ENCODE assay signal across 23 mouse cellular contexts in the genomic region with DNA sequence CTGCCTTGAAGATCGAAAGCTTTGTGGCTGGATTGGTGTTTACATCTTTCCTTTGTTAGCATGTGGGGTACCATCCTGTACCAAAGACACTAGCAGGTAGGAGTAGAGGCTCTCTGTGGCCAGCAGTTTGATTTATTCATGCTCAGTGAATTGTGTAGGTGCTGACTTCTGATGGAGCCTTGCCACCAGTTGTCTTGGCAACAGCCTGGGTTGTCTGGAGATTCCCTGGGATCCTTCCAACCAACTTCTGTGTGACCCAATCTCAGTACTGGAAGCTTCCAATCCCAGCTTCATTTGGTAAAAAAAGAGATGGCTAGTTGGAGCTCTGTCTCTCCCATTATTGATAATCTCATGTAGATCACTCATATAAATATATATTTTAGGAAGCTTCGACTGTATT.
A peak's percentile ranks its signal among the peaks of the same experiment; 100 is the strongest.
DNase-seq lines count a peak whose midpoint lies in the region; ATAC-seq and TF ChIP-seq lines count a peak whose summit lies in the region.
"Had no signal": no experiment of that assay in that cellular context is flagged by ENCODE, and none has a peak within 500 bp of the region (broad histone marks: within the 10 kb centered on the region; RNA-seq: fewer than 3 reads in every experiment).

No protein-coding gene starts in this region.

- H3K9ac ChIP-seq in hindbrain, postnatal 0 days (replicated peaks; ENCODE audit: low read length), result no peak overlapping the region
- no peak overlapping the region for H3K9ac ChIP-seq in hindbrain, embryonic 14.5 days
- H3K9ac ChIP-seq in midbrain, postnatal 0 days (replicated peaks; ENCODE audit: low read length, poor library complexity, severe bottlenecking), result no peak overlapping the region
- H3K9ac ChIP-seq in midbrain, embryonic 15.5 days, result no peak overlapping the region
- H3K9ac ChIP-seq: forebrain, embryonic 15.5 days; kidney, embryonic 15.5 days; neural tube, embryonic 12.5 days had no signal

- H3K27me3 ChIP-seq in hindbrain, postnatal 0 days (ENCODE audit: insufficient read depth, low read length), result no peaks in the 10 kb centered on the region
- no peaks in the 10 kb centered on the region for H3K27me3 ChIP-seq in hindbrain, embryonic 14.5 days (ENCODE audit: control insufficient read depth, insufficient read depth, low read length)
- no peaks in the 10 kb centered on the region for H3K27me3 ChIP-seq in midbrain, postnatal 0 days (ENCODE audit: insufficient read depth, low read length)
- no peaks in the 10 kb centered on the region for H3K27me3 ChIP-seq in midbrain, embryonic 15.5 days (replicated peaks)
- H3K27me3 ChIP-seq: forebrain, embryonic 15.5 days; kidney, embryonic 15.5 days; megakaryocyte, embryonic 14.5 days; neural tube, embryonic 12.5 days had no signal

- H3K27ac ChIP-seq in hindbrain, postnatal 0 days, result no peak overlapping the region
- H3K27ac ChIP-seq in hindbrain, embryonic 14.5 days, result no peak overlapping the region
- no peak overlapping the region for H3K27ac ChIP-seq in midbrain, postnatal 0 days (ENCODE audit: low read depth, low read length)
- H3K27ac ChIP-seq in midbrain, embryonic 15.5 days, result no peak overlapping the region
- H3K27ac ChIP-seq: embryonic facial prominence, embryonic 10.5 days; forebrain, embryonic 15.5 days; gastrocnemius, adult 2 months; heart, adult 2 months; kidney, embryonic 15.5 days; neural tube, embryonic 12.5 days had no signal

- WGBS in hindbrain, postnatal 0 days, result 88% methylated on average over 2 of the region's 2 CpGs
- 98% methylated on average over 2 of the region's 2 CpGs for WGBS in hindbrain, embryonic 14.5 days
- 96% methylated on average over 2 of the region's 2 CpGs for WGBS in midbrain, postnatal 0 days
- 99% methylated on average over 2 of the region's 2 CpGs for WGBS in midbrain, embryonic 15.5 days

- TF ChIP-seq CTCF in hindbrain, postnatal 0 days (IDR thresholded peaks at IDR 0.05; ENCODE audit: low read depth), result no peak
- no peak for TF ChIP-seq CTCF in midbrain, postnatal 0 days (IDR thresholded peaks at IDR 0.05)

- no peaks in the 10 kb centered on the region for H3K36me3 ChIP-seq in hindbrain, postnatal 0 days (ENCODE audit: insufficient read depth, low read length)
- H3K36me3 ChIP-seq in hindbrain, embryonic 14.5 days (replicated peaks; ENCODE audit: control insufficient read depth, insufficient read depth), result no peaks in the 10 kb centered on the region
- no peaks in the 10 kb centered on the region for H3K36me3 ChIP-seq in midbrain, postnatal 0 days (ENCODE audit: insufficient read depth, low read length)
- no peaks in the 10 kb centered on the region for H3K36me3 ChIP-seq in midbrain, embryonic 15.5 days (replicated peaks)
- H3K36me3 ChIP-seq: embryonic facial prominence, embryonic 10.5 days; forebrain, embryonic 15.5 days; kidney, embryonic 15.5 days; neural tube, embryonic 12.5 days had no signal

- no peaks in the 10 kb centered on the region for H3K4me1 ChIP-seq in hindbrain, postnatal 0 days (ENCODE audit: insufficient read depth, low read length)
- peaks cover 15% of the 10 kb centered on the region for H3K4me1 ChIP-seq in hindbrain, embryonic 14.5 days (replicated peaks; ENCODE audit: control insufficient read depth, insufficient read depth, low read length)
- peaks cover 8% of the 10 kb centered on the region; the same call in 1 of the 2 replicates for H3K4me1 ChIP-seq in midbrain, postnatal 0 days (ENCODE audit: insufficient read depth, low read length)
- peaks cover 26% of the 10 kb centered on the region for H3K4me1 ChIP-seq in midbrain, embryonic 15.5 days
- H3K4me1 ChIP-seq: megakaryocyte, embryonic 14.5 days had no signal

- H3K9me3 ChIP-seq in hindbrain, postnatal 0 days (ENCODE audit: low read length), result no peaks in the 10 kb centered on the region
- H3K9me3 ChIP-seq in hindbrain, embryonic 14.5 days (ENCODE audit: control insufficient read depth, low read length), result no peaks in the 10 kb centered on the region
- no peaks in the 10 kb centered on the region for H3K9me3 ChIP-seq in midbrain, postnatal 0 days (ENCODE audit: low read length)
- no peaks in the 10 kb centered on the region for H3K9me3 ChIP-seq in midbrain, embryonic 15.5 days
- H3K9me3 ChIP-seq: embryonic facial prominence, embryonic 10.5 days; forebrain, embryonic 15.5 days; kidney, embryonic 15.5 days; megakaryocyte, embryonic 14.5 days; neural tube, embryonic 12.5 days had no signal

- H3K4me2 ChIP-seq in hindbrain, postnatal 0 days (ENCODE audit: low read depth, low read length), result no peak overlapping the region
- no peak overlapping the region for H3K4me2 ChIP-seq in hindbrain, embryonic 14.5 days (replicated peaks)
- H3K4me2 ChIP-seq in midbrain, postnatal 0 days (ENCODE audit: low read depth, low read length, poor library complexity, severe bottlenecking), result no peak overlapping the region
- no peak overlapping the region for H3K4me2 ChIP-seq in midbrain, embryonic 15.5 days
- H3K4me2 ChIP-seq: forebrain, embryonic 15.5 days; kidney, embryonic 15.5 days; liver, embryonic 11.5 days; neural tube, embryonic 12.5 days had no signal

- H3K4me3 ChIP-seq in hindbrain, postnatal 0 days (ENCODE audit: low read length), result no peak overlapping the region
- no peak overlapping the region for H3K4me3 ChIP-seq in hindbrain, embryonic 14.5 days (replicated peaks; ENCODE audit: low read length)
- no peak overlapping the region for H3K4me3 ChIP-seq in midbrain, postnatal 0 days (ENCODE audit: low read depth, low read length)
- no peak overlapping the region for H3K4me3 ChIP-seq in midbrain, embryonic 15.5 days
- H3K4me3 ChIP-seq: embryonic facial prominence, embryonic 10.5 days; forebrain, embryonic 15.5 days; gastrocnemius, adult 2 months; heart, adult 2 months; kidney, embryonic 15.5 days; megakaryocyte, embryonic 14.5 days; neural tube, embryonic 12.5 days had no signal

- no peak for DNase-seq in frontal cortex, postnatal 10 days (ENCODE audit: low spot score in 2 of 2)
- DNase-seq in hindbrain, postnatal 0 days (ENCODE audit: low spot score), result peak; percentile 51
- no peak for DNase-seq in hindbrain, embryonic 14.5 days (ENCODE audit: low spot score)
- DNase-seq in midbrain, postnatal 0 days (ENCODE audit: low spot score), result peak; percentile 48
- no peak for DNase-seq in gastrocnemius, adult 8-10 months (ENCODE audit: low spot score in 2 of 2)
- DNase-seq: adrenal gland, postnatal 14 days; cerebellum, adult 2 months; gastrocnemius, adult 2 months; heart, adult 2 months; lung, adult 18-20 months; lung, postnatal 14 days; right cerebral cortex, adult 18-20 months; thymus, postnatal 14 days had no signal

- ATAC-seq in frontal cortex, adult (ENCODE audit: low TSS enrichment), result peak; percentile 47; the same call in 1 of the 2 replicates
- no peak for ATAC-seq in hindbrain, postnatal 0 days
- ATAC-seq in hindbrain, embryonic 14.5 days (ENCODE audit: low FRiP score), result no peak
- ATAC-seq in midbrain, postnatal 0 days (ENCODE audit: low FRiP score), result no peak
- ATAC-seq in midbrain, embryonic 15.5 days (replicated peaks), result no peak
- ATAC-seq: forebrain, embryonic 15.5 days; hindbrain, embryonic 16.5 days; intestine, postnatal 0 days had no signal

Comparison
In these comparisons a context has a peak if more than half of its experiments do, and no peak if none do; other contexts are left out.
1. DNase-seq: peak in hindbrain, postnatal 0 days (single experiment) and midbrain, postnatal 0 days (single experiment); none in frontal cortex, postnatal 10 days (0 of 2), hindbrain, embryonic 14.5 days (single experiment) and gastrocnemius, adult 8-10 months (0 of 2).